Mouse (Mus musculus): ENCODE measurements around the gene Top2a. TPM values are rescaled to one million over a fixed set of nuclear protein-coding genes. Genes with fewer than 3 reads are reported as not detected.
A peak's percentile ranks its signal among the peaks of the same experiment; 100 is the strongest.

Gene Top2a
- total RNA-seq, 2 experiments from 2014 or later: 8.1 to 9.8 TPM

DNA sequence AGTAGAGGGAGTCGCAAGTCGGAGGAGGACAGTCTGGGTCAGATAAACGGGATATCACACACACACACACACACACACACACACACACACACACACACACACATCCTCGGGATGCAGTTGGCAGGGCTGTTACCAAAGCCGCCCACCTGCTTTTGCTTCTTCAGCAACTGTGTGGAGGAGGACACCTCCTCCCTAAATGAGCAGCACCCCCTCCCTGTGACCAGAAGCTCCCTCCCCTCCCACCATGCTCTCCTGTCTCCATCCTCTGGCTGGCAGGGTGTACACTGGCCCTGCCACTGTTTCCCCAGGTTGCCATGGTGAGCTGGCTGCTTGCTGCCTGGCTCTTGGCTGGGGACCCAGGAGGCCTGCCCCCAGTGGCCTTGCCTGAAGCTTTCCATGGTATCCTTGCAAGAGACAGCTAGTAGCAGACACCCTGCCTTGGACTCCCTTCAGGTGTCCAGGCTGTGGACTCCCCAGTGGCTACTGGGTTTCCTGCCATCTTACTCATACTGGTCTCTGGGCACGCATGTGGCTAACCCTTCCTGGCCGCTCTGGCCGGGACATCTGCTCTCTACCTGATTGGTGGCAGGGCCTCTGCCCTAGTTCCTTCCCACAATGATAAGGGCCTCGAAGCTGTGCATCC is 57.4 kb downstream of the Top2a start:
- DNase-seq (ENCODE audit: low spot score in 2 of 2): peak; percentile 82 to 83

DNA sequence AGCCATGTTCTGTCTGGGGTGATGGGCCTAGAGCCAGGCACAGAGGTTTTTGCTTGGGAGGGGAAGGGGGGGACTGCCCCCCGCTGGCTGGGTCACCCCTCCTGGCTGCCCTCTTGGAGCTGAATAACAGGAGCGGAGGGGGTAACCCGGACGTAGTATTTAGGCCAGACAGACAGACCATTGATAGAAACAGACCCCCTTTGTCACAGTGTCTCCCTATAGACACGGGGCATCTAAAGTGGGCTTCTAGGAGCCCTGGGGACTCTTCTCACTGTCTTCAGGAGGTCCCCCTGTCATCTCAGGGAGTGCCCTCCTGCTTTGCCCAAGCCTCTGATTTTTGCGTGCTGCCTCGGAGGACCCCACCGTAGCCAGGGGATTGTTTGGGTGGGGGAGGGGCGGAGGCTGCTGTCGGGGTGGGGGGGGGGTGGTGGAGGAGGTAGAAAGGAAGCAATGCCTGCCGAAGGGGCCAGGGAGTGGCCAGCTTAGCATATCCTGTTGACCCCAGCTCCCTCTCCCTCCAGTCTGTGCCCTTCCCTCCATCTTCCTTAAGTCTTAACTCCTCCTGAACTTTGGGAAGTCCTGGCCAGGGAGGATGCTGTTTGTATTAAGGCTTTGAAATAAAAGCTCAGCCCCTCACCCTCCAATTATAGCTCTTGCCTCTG is 58.4 kb downstream of the Top2a start:
- DNase-seq (ENCODE audit: low spot score in 2 of 2): no peak

DNA sequence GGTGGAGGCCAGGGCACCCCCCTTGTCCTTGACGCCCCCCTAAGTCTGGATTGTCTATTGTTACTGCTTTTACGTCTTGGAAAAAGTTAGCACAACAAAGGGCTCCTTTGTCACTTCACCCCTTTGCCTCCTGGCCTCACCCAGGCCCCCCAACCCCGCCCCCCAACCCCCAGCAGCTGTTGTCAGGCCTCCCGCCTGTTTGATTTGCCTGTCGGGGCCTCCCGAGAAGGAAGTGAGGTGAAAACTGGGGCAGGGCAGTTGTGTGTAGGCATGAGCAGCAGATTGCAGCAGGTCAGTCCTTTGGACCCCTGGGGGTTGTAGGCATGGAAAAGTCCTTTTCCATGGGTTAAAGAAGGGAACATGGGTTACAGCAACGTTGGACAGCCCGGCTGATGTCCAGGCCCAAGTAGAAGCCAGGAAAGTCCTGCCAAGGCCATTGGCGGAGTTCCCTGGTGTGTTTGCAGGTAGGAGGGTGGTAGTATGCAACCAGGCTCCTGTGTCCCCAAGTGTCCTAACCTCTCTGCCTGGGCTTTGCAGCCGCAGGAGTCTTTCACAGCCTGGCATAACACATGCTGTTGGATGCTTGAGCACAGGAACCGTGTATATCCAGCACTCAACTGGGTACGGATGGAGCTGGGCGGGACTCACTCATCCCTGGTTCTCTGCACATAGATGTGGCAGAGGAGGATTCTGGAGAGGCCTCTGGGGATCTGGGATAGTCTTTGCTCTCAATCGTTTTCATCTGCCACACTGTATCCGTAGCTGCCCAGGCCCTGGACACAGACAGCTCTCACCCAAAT is 59.2 kb downstream of the Top2a start:
- no peak for DNase-seq (ENCODE audit: low spot score in 2 of 2)

DNA sequence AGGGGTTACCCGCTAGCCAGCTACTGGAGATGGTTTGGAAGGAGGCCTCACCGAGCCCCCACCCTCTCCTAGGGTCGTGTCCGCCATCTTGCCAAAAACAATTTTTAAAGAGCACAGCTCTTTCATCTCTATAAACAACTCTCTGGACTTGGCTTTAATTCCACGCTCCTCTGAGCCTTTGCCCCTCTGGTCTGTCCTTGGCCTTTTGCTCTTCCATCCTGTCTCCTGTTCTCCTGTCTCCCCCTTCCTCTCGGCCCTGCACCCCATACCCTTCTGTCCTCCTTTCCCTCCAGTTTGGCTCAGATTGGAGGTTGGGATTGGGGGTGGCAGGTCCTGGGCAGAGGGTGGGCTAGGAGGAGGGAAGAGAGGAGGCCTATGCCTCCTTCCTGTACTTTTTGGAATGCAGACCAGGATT is 59.8 kb downstream of the Top2a start:
- no peak for DNase-seq (ENCODE audit: low spot score in 2 of 2)

DNA sequence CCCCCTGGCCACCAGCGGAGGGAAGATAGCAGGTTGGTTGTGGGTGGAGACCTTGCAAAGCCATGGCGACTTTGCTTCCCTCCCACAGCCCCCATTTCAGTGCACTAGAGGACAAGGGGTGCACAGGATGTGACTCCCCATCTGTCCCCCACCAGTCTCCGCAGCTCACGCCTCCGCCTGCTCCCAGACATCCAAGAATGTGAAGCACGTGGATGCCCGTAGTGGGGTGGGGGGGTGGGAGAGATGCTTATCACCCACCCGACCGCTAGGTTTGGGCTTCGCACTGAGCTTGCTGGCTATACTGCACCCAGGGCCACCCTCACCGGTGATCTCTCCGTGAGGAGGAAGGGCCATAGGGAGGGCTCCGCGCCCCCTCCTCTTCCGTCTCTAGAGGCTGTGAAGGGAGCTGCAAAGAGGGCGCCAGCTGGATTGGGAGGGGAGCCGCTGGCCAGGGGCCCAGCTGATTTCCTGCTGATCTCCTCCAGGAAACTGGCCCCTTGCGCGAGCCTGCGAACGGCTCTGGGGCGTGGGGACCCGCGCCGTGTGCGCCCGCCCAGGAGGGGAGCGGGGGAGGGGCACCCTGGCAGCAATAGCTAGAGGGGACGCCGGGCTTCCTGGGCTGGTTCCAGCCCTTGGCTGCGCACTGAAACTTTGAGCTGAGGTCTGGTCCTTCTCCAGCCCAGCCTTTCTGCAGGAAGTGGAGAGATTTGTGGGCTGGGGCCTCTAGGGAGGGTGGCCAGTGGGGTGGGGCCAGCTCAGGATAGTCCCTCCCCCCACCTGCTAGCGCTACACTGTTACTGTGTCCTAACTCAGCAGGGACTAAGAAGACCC is 60.6 kb downstream of the Top2a start:
- DNase-seq (ENCODE audit: low spot score in 2 of 2): peak in 1 of 2 experiments; percentile 70

DNA sequence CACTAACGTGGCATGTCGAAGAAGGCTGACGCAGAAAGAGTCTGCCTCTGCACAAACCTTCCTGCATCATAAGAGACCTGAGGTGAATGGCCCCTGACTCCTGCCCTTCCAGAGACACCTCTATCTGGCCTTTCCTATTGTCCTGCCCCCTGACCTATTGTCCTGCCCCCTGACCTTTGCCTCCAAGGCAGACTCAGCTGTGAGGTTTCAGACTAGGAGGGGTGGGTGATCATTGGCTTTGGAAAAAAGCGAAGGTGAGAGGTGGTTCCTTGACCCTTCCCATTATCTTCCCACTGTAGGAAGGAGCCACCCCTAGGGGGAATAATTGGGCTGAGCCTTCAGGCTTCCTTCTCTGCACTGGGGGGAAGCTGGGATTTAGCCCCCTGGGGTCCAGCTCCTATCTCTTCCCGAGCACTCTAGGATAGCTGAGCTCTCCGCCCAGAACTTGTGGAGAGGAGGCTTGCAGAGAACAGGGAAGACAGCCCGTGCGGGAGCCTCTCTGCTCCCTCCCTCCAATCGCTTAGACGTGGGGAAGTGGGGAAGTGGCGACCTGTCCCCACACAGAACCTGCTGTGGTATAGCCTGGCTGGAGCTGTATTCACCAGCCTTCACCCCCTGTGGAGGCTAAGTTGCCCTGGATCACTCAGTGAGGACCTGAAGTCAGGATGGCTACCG is 61.4 kb downstream of the Top2a start:
- DNase-seq (ENCODE audit: low spot score in 2 of 2): no peak

DNA sequence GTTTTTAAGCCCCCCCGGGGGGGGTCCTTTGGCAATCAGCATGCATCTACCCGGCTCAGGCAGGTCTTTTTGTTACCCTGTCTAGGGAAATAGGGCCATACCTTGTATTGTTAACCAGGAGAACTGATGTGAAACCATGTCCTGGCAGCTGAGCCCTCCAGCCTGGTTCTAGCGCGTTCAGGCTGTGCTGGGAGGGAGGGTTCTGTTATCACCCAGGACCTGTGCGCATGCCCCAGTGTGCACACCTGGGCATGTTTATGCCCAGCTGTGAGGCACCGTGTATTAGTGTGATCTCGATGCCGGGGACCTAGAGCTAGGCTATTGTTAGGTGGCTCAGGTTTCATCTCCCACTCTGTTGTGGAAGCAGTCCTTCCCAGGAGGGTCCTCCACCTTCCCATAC is 62.2 kb downstream of the Top2a start:
- DNase-seq (ENCODE audit: low spot score in 2 of 2): no peak

DNA sequence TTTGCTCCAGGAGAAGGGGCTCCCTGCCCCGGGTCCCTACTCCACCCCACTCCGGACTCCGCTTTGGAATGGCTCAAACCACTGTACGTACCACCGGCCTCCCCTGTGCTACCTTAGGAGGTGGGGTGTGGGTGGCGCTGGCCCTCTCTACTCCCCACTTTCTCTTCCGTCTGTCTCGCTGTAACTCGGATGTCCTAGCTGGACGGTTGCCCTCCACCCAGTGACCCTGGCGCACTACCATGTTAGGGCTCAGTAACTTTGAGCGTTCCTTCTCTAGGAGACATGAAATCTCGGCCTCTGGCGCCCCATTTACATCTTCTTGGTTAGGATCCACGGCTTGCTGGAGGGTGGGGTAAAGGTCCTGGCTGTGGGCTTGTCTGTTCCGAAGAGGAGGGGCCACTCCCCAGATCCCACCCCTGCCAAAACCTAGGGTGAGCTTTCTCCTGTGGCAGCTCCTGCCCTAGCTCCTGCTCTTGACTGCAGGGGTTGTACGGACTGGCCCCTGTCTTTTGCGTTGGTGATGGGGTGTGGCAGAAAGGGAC is 62.9 kb downstream of the Top2a start:
- no peak for DNase-seq (ENCODE audit: low spot score in 2 of 2)

DNA sequence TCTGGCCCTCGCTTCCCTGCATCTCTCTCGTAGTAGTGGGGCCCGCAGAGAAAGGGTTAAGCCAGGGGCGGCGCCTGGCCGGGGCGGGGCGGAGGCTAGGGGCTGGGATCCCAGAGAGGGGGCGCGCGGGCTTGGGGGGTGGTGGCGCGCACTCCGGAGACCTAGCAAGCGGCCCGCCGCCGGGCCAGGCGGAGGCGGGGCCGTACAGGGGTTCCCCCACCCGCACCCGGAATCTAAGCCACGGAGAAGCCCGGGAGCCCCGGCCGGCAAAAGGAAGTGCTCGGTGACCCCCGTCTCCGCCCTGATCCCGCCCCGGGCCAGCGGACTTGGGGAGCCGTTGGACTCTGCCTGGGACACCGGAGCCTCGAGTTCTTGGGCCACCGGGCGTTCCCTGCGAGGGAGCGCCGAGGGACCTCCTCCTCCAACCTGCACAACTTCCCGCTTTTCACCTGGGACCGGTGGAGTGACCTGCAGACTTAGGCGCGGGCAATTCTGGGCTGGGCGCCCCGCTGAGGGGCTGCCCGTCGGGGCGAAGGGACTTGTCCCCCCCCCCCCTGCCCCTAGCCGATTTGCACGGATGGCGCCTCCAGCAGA is 63.6 kb downstream of the Top2a start:
- DNase-seq (ENCODE audit: low spot score in 2 of 2): no peak

DNA sequence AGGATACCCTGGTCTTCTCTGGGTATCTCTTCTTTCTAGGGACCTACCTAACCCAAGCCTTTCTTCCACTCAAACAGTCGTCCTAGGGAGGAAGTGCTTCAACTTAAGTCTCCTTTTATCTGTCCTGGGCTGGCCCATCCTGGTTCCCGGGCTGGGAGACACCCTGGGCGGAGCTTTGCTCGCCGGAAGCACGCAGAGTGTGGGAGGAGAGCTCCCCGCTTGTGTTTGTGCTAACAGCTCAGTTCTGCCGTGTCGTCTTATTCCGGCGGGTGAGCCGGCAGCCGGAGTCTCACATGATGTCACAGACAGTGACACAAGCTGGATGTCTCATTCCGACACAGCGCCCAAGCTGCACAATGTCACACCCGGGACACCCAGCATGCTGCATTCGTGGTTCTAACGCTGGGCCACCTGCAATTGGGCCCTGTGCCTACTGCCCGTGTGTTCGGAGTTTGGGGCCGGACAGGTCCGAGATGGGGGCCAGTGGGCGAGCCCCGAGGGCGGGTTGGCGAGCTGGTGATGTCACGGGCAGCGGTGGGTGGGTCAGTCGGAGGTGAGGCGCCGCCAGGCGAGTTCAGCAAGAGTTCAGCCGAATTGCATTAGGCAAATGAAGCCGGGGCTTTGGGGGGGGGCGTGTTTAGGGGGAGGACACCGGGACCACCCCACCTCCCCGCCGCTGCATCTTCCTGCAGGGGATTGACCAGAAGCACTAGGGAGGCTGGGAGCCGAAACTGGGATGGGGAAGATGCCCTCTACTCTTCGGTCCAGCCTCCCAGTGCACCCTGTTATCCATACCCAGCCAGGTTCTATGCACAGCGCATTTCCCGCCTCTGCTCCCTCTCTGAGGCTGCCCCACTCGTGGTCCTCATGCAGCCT is 64.3 kb downstream of the Top2a start:
- DNase-seq (ENCODE audit: low spot score in 2 of 2): no peak

DNA sequence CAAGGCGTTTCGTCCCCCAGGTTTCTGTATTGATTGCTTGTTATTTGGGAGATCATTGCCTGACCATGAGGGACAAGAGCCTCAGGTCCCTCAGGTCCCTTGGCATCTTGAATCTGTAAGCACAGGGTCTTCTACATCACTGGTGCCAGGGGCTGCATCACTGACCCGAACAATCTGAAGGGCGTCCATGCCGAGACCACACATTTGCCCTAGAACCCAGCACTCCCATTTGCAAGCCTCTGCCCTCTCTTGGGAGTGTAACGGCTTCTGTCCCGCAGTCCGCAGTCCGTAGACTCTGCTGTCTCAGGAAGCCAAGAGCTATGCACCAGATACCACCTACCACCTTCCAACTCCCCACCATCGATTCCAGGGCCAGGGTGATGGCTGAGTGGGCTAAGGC is 67.6 kb downstream of the Top2a start:
- DNase-seq (ENCODE audit: low spot score in 2 of 2): no peak

DNA sequence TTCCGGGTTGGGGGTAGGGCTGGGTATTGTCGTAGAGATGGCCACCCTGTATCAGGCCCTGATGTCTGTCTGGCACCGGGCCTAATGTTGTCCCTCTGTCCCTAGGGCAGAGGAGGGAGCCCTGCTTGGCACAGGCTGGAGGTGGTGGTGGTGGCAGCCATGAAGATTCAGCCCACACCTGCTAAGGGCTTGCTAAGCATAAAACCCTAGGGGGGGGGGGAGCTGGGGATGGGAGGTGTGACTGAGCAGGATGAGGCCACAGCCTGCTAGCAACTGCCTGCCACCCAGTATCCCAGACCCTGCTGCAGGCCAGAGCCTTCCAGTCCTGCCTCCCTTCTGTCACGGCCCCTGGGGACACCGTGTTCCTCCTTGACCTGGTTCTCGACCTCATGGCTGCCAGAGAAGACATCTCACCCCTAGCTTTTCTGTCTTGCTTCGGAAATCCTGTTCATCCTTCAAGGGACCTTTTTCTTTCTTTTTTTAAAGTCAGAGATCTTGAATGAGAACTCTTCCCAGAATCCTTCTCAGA is 68.2 kb downstream of the Top2a start:
- DNase-seq (ENCODE audit: low spot score in 2 of 2): no peak

DNA sequence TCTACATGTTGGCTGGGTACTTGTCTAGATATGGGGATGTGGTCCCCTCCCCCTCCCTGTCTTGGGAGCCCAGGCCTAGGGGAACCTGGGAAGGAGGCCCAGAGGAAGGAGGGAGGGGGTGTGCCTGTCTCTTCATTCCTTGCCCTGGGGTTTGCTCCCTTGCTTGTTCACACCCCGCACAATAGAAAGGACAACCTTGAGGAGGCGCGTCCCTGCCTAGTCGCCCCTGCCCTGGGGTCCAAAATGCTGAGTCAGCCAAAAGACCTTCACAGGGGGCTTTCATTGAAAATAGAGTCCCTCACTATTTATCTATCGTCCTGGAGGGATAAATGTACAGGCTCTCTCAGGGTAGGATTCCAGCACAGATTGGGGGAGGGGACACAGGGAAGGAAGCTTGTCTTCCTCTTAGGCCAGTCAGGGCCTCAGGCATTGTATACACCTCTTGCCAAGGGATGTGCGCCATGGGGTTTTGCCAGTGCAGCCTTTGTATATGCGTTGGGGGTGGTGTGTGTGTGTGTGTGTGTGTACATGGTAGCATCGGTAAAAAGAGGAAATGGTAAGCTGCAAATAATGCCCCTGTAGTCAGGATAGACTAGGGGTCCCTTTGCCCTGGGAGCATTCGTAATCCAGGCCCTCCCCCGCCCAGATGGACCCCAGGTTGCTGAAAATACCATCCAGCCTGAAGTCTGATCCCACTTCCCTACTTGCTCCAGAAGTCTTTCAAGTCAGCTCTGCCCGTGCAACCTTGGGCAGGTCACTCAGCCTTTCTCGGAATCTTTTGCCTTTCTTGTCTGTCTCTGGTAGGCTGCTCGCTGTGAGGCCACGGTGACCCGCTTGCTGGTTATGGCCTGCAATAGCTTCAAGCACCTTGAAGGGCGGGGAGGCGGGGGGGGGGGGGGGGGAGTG is 68.9 kb downstream of the Top2a start:
- no peak for DNase-seq (ENCODE audit: low spot score in 2 of 2)

DNA sequence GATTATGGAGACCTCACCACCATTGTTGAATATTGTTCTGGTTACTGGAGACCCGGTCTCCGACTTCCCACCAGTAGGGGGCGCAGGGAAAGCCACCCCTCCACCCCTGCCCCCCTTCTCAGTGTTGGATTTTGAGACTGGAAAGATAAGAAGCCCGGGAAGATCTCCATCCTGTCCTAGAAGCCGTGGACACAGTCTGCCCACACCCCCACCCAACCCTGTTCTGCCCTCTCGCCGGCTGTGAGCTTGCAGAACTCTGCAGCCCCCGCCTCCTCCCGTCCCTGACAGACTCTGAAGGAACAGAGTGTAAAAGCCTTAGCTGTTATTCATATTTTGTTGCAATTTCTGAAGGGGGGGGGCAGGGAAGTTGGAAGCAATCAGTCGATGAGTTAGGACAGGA is 69.6 kb downstream of the Top2a start:
- DNase-seq (ENCODE audit: low spot score in 2 of 2): no peak

DNA sequence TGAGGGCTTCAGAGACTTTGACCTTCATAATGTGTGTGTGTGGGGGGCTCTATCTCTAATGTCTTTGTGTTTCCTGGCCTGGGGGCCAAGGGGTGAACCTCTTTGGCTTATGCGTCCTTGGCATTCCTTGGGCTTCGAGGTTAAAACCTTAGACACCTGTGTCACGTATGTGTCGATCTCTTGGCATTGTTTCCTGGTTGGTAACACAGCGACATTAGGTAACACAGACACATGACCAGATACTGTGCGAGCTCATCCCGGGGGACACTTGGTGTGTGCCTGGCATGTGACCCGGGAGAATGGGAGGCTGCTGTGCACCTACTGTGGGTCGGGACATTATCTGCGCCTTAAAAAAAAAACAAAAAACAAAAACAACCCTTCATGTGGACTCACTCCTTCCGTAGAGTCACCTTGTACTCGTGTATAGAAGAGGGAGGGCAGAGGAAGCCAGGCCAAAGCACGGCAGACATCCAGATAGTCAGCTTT is 70.1 kb downstream of the Top2a start:
- DNase-seq (ENCODE audit: low spot score in 2 of 2): no peak

DNA sequence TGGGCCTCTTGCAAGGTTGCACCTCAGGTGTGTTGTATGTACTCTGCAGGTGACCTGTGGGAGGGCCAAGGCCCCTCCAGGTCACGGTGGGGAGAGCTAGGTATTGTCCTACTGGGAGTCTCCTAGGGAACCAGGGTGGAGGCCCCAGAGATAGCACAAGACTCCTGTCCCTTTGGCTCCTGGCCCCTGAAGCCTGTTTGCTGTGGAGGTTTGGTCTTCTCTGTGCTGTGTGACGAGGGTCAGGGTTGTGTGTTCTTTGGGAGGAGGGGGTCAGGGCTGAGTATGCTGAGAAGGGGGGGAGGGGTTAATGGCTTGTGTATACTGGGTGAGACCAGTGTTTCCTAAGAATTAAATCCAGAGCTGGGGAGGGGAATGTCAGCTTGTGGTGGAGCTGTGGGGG is 70.6 kb downstream of the Top2a start:
- no peak for DNase-seq (ENCODE audit: low spot score in 2 of 2)

DNA sequence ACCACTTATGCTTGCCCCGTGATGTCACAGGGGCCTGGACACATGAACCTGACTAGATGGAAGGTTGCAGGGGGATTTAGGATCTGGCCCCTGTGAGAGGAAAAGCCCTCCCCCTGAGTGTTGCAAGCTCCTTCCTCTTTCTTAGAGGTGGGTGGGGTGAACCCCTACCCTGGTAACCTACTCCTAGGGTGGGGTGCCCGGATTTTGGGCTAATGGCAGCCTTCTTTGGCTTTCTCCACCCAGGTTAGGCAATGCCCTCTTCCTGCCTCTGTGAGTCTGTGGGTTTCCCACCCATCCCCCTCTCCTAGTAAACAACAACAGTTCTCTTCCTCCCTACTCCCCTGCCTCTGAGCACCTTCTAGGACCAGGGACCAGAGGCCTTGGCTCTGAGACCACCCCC is 71.3 kb downstream of the Top2a start:
- no peak for DNase-seq (ENCODE audit: low spot score in 2 of 2)

DNA sequence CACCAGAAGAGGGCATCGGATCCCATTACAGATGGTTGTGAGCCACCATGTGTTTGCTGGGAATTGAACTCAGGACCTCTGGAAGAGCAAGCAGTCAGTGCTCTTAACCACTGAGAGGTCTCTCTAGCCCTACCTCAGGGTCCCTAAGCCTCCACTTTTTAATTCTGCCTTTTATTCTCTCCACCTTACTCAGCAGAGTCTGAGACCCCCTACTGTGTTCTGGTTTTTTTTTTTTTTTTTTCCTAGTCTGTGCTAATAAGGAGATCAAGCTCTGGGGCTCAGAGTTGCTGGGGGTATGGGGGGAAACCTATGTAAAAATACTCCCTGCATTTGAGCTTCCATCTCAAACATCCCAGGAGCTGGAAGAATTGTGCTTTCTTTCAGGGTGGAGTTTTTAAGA is 71.9 kb downstream of the Top2a start:
- no peak for DNase-seq (ENCODE audit: low spot score in 2 of 2)
